Mouse (Mus musculus) C2C12 (cell line): ENCODE data around the gene Ahnak2.

Source experiments
- CTCF ChIP-seq: IDR thresholded peaks from one replicate; pipeline ENCODE4 v1.5.1; 2011; ENCODE audit not compliant: control insufficient read depth, insufficient read depth, insufficient read length
- MYOG ChIP-seq: IDR thresholded peaks from one replicate; pipeline ENCODE4 v1.6.1; 2011; ENCODE audit not compliant: control insufficient read depth, insufficient read length; ENCODE audit errors: extremely low read depth
- USF1 ChIP-seq: IDR thresholded peaks from one replicate; pipeline ENCODE4 v1.6.1; 2011; ENCODE audit warnings: low read depth, mild to moderate bottlenecking, control low read depth, moderate library complexity

DNA sequence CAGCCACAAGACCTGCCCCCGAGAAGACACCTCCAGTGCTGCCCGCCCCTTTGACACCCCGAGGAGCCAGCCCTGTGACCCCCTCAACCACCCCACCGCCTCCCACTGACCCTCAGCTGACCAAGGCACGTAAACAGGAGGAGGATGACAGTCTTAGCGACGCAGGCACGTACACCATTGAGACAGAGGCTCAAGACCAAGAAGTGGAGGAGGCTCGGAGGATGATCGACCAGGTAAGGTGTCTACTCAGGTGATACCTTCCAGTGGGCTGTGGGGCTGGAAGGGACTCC lies 65.9 kb downstream of the Ahnak2 start:
- TF ChIP-seq CTCF: no peak
- no peak for TF ChIP-seq USF1
- TF ChIP-seq MYOG: no peak
